Mouse (Mus musculus) hindbrain, embryonic 15.5 days (tissue): ENCODE measurements at regions not wholly inside any gene's neighbourhood (a gene's known extent, or its start where the extent isn't known, plus 50 kb on each side); places are given as distances from the start of the nearest gene placed in this dataset.
A peak's percentile ranks its signal among the peaks of the same experiment; 100 is the strongest.

Experiments used
- ATAC-seq: fragments of 200-750 bp; cut with Nextera tagmentation; 2 replicates; pipeline ENCODE4 v1.8.0; 2017; ENCODE audit warnings: low read depth, moderate number of reproducible peaks, moderate TSS enrichment; ENCODE audit not compliant: low FRiP score
- H3K27ac ChIP-seq: fragments of 300-500 bp; sonication (generic); replicated peaks from 2 replicates; pipeline ENCODE4 v1.5.1; 2015; ENCODE audit warnings: mild to moderate bottlenecking, inconsistent platforms
- H3K27me3 ChIP-seq: fragments of 300-500 bp; sonication (generic); 2 replicates; pipeline ENCODE4 v1.6.1; 2015; ENCODE audit warnings: control low read depth, inconsistent platforms
- H3K36me3 ChIP-seq: fragments of 300-500 bp; sonication (generic); 2 replicates; pipeline ENCODE4 v1.6.1; 2015; ENCODE audit warnings: control low read depth, inconsistent platforms
- H3K4me1 ChIP-seq: fragments of 300-500 bp; sonication (generic); replicated peaks from 2 replicates; pipeline ENCODE4 v1.6.1; 2015; ENCODE audit warnings: control low read depth, inconsistent platforms
- H3K4me2 ChIP-seq: fragments of 300-500 bp; sonication (generic); 2 replicates; pipeline ENCODE4 v1.6.1; 2015; ENCODE audit warnings: moderate library complexity, mild to moderate bottlenecking, inconsistent platforms
- H3K4me3 ChIP-seq: fragments of 300-500 bp; sonication (generic); 2 replicates; pipeline ENCODE4 v1.5.1; 2015; ENCODE audit warnings: mild to moderate bottlenecking, inconsistent platforms
- H3K9ac ChIP-seq: fragments of 300-500 bp; sonication (generic); 2 replicates; pipeline ENCODE4 v1.6.1; 2015; ENCODE audit warnings: inconsistent platforms
- H3K9me3 ChIP-seq: fragments of 300-500 bp; sonication (generic); 2 replicates; pipeline ENCODE4 v1.6.1; 2016; ENCODE audit warnings: control low read depth, inconsistent platforms
- WGBS: fragments of 180-500 bp; shearing (Covaris S2); methylation state at CpG from one replicate; pipeline ENCODE4 v1.1.7; 2015; 5-methylcytosine and 5-hydroxymethylcytosine counted together

DNA sequence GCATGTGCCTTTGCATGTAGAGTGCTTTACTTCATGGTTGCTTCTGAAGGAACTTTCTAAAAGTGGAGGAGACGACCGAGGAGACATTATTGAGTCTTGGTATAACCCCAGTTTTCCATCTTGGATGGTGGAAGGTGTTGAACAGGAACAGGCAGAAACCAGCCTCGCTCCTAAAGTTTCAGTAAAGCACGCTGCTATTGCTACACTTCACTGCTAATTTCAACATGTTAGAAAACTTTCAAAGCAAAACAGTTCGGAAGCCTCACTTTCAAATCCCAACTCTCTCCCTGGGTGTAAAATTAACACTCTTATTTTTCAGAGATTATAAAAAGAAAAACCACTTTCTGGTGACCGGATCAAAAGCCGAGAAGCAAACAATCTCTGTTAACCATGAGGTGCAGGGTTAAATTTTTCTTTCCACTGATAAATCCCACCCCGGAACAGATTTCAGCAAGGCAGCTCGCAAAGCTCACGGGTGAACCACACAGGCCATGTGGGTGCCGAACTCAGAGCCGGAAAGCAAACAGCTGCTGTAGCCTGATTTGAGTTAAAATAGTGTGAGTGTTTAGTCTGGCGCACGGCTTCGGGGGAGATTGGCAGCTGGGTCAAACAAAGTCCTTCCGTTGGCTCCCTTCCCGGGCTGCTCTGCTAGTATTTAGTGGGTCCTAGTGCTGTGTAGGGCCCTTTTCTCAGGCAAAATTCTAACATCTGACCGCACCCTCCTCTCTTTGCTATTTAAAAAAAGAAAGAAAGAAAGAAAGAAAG lies 102.2 kb downstream of the Gm11146 start:
- Histone ChIP-seq H3K4me1 (peaks cover 11% of the 10 kb centered on the region; the same call in 1 of the 2 replicates), H3K9ac (no peak overlapping the region), H3K4me2 (peak overlapping the region; percentile 44), H3K9me3 (no peaks in the 10 kb centered on the region), H3K36me3 (no peaks in the 10 kb centered on the region), H3K27me3 (no peaks in the 10 kb centered on the region), H3K4me3 (peak overlapping the region; percentile 35), H3K27ac (peak overlapping the region; percentile 84)
- ATAC-seq, result peak; percentile 93
- 31% methylated on average over 18 of the region's 18 CpGs for WGBS

DNA sequence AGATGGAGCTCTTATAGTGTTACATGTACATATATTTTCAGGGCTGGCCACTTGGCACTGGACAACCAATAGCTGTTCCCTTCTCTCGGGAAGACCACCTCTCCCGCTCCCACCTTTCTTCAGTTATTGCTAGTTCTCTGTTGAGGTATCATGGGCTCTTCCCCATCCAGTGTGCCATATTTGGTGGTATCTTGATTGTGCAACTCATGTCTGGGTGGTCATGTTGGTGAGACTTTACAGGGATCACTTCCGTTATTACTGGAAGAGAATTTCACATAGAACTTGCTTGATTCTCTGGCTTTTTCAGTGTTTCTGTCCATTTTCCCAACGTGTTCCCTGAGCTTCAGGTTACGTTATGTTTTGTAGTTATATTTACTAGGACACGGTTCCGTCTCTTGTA lies 106.6 kb downstream of the Gm11146 start:
- H3K4me2 ChIP-seq, result no peak overlapping the region
- no peaks in the 10 kb centered on the region for H3K36me3 ChIP-seq
- WGBS, result 96% methylated on average over 7 of the region's 7 CpGs
- peaks cover 8% of the 10 kb centered on the region; the same call in 1 of the 2 replicates for H3K4me1 ChIP-seq
- no peak overlapping the region for H3K27ac ChIP-seq
- H3K9ac ChIP-seq, result no peak overlapping the region
- H3K27me3 ChIP-seq, result no peaks in the 10 kb centered on the region
- H3K9me3 ChIP-seq, result no peaks in the 10 kb centered on the region
- H3K4me3 ChIP-seq, result no peak overlapping the region
- no peak for ATAC-seq

- Histone ChIP-seq H3K27me3 (no peaks in the 10 kb centered on the region), H3K4me3 (no peak overlapping the region), H3K9me3 (no peaks in the 10 kb centered on the region), H3K27ac (no peak overlapping the region), H3K4me2 (no peak overlapping the region), H3K36me3 (no peaks in the 10 kb centered on the region), H3K4me1 (no peaks in the 10 kb centered on the region), H3K9ac (no peak overlapping the region)
- WGBS, result 87% methylated on average over 7 of the region's 7 CpGs
- ATAC-seq, result no peak
These were observed 107.9 kb downstream of the Gm11146 start for GRCm38 (mm10) chr16:77494042-77494441.

DNA sequence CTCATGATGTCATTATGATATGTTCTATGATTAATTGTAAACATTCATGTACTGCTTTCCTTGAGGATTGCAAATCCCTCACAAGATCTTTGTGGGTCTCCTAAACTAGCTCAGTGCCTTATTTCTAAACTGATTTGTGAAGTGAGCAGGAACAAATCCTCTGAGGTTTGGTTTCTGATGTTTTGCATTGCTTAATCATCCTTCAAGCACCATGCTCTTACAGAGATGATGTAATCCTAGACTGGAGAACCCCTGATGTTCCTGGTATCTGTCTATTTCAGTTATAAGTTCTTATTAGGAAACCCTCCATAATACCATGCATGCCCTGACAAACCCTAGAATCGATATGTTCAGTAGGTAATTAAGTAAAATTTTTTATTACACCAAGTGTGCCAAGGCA lies 113.7 kb downstream of the Gm11146 start:
- H3K9ac ChIP-seq, result no peak overlapping the region
- no peak overlapping the region for H3K4me2 ChIP-seq
- H3K4me1 ChIP-seq, result no peaks in the 10 kb centered on the region
- no peaks in the 10 kb centered on the region for H3K9me3 ChIP-seq
- H3K36me3 ChIP-seq, result no peaks in the 10 kb centered on the region
- ATAC-seq, result no peak
- H3K27me3 ChIP-seq, result no peaks in the 10 kb centered on the region
- no peak overlapping the region for H3K27ac ChIP-seq
- WGBS, result 89% methylated on average over 1 of the region's 1 CpGs
- H3K4me3 ChIP-seq, result no peak overlapping the region

GRCm38 (mm10) chr16:77479812-77480211 lies 122.1 kb downstream of the Gm11146 start:
- H3K9me3 ChIP-seq, result no peaks in the 10 kb centered on the region
- 41% methylated on average over 7 of the region's 7 CpGs for WGBS
- H3K9ac ChIP-seq, result no peak overlapping the region
- H3K36me3 ChIP-seq, result no peaks in the 10 kb centered on the region
- H3K4me1 ChIP-seq, result no peaks in the 10 kb centered on the region
- no peak for ATAC-seq
- no peak overlapping the region for H3K4me3 ChIP-seq
- H3K27ac ChIP-seq, result no peak overlapping the region
- H3K4me2 ChIP-seq, result no peak overlapping the region
- no peaks in the 10 kb centered on the region for H3K27me3 ChIP-seq

- Histone ChIP-seq H3K9ac (no peak overlapping the region), H3K27ac (no peak overlapping the region), H3K27me3 (no peaks in the 10 kb centered on the region), H3K4me1 (no peaks in the 10 kb centered on the region), H3K9me3 (no peaks in the 10 kb centered on the region), H3K36me3 (no peaks in the 10 kb centered on the region), H3K4me2 (no peak overlapping the region), H3K4me3 (no peak overlapping the region)
- no peak for ATAC-seq
- WGBS, result 89% methylated on average over 3 of the region's 3 CpGs
These were observed 130.0 kb downstream of the Gm11146 start for GRCm38 (mm10) chr16:77471868-77472267.

GRCm38 (mm10) chr16:77469903-77470302 lies 132.0 kb downstream of the Gm11146 start:
- ATAC-seq, result no peak
- Histone ChIP-seq H3K27ac (no peak overlapping the region), H3K27me3 (no peaks in the 10 kb centered on the region), H3K4me1 (no peaks in the 10 kb centered on the region), H3K9me3 (no peaks in the 10 kb centered on the region), H3K36me3 (no peaks in the 10 kb centered on the region), H3K4me2 (no peak overlapping the region), H3K4me3 (no peak overlapping the region), H3K9ac (no peak overlapping the region)
- WGBS, result 87% methylated on average over 4 of the region's 4 CpGs

GRCm38 (mm10) chr16:77469328-77469875 lies 132.5 kb downstream of the Gm11146 start:
- Histone ChIP-seq H3K27ac (no peak overlapping the region), H3K4me3 (no peak overlapping the region), H3K4me1 (peaks cover 4% of the 10 kb centered on the region), H3K27me3 (no peaks in the 10 kb centered on the region), H3K4me2 (no peak overlapping the region), H3K36me3 (no peaks in the 10 kb centered on the region), H3K9ac (no peak overlapping the region), H3K9me3 (no peaks in the 10 kb centered on the region)
- no peak for ATAC-seq
- 74% methylated on average over 6 of the region's 6 CpGs for WGBS

DNA sequence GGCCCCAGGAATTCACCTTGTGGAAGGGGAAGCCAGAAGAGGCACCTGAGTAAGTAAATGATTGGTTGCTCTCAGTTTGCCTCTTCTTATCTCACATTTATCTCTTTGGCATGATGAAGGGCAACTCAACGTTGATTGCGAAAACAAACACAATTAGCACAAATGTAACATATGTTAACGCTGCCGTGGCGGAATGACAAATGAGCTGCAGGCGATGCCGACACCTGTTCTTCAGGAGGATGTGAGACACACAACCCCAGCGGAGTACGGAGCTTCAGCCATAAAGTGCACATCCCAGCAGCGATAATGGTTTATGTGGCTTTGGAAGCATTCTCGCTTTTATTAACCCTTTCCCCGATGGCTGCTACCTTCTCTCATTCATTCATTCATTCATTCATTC lies 134.7 kb downstream of the Gm11146 start:
- no peak for ATAC-seq
- H3K27ac ChIP-seq, result no peak overlapping the region; the same call in 1 of the 2 replicates
- no peaks in the 10 kb centered on the region for H3K9me3 ChIP-seq
- no peak overlapping the region for H3K4me3 ChIP-seq
- H3K36me3 ChIP-seq, result no peaks in the 10 kb centered on the region
- no peak overlapping the region for H3K4me2 ChIP-seq
- 75% methylated on average over 12 of the region's 12 CpGs for WGBS
- H3K9ac ChIP-seq, result no peak overlapping the region
- no peaks in the 10 kb centered on the region for H3K27me3 ChIP-seq
- H3K4me1 ChIP-seq, result peaks cover 4% of the 10 kb centered on the region

GRCm38 (mm10) chr16:77464623-77465022 lies 137.3 kb downstream of the Gm11146 start:
- peak overlapping the region; percentile 15; the same call in 1 of the 2 replicates for H3K27ac ChIP-seq
- ATAC-seq, result no peak; the same call in 1 of the 2 replicates
- H3K9ac ChIP-seq, result no peak overlapping the region

DNA sequence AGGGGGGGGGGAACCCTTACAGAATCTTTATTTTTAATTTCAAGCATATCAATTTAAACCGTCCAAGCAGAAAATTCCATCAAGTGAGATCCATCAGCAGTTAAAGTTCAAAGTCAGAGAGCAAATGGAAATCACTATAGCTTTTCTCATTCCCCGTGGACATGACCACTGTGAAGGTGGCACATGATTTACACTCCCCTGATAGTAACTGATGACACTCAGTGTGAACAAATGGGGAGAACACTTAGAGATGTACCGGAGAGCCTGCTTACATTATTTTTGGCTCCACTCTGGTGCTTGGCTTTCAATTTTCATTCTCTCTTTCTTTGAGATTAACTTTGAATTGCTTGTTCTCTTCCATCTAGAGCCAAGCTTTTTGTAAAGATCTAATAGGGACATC lies 140.0 kb downstream of the Gm11146 start:
- no peak for ATAC-seq
- Histone ChIP-seq H3K27ac (0 out of 2 replicates have a peak overlapping the region, but pooled peaks have one; percentile 3), H3K36me3 (no peaks in the 10 kb centered on the region), H3K4me2 (no peak overlapping the region), H3K9ac (no peak overlapping the region), H3K4me1 (peaks cover 8% of the 10 kb centered on the region), H3K9me3 (no peaks in the 10 kb centered on the region), H3K27me3 (no peaks in the 10 kb centered on the region), H3K4me3 (no peak overlapping the region)
- 40% methylated on average over 3 of the region's 3 CpGs for WGBS

More at GRCm38 (mm10) chr16:77464623-77465022, 137.3 kb downstream of the Gm11146 start:
- no peaks in the 10 kb centered on the region for H3K27me3 ChIP-seq
- H3K9me3 ChIP-seq, result no peaks in the 10 kb centered on the region
- H3K36me3 ChIP-seq, result no peaks in the 10 kb centered on the region
- WGBS, result 33% methylated on average over 6 of the region's 6 CpGs
- H3K4me1 ChIP-seq, result peaks cover 8% of the 10 kb centered on the region
- H3K4me2 ChIP-seq, result no peak overlapping the region
- no peak overlapping the region for H3K4me3 ChIP-seq

GRCm38 (mm10) chr16:77461459-77461858 lies 140.4 kb downstream of the Gm11146 start:
- WGBS, result 17% methylated on average over 1 of the region's 1 CpGs

More at GRCm38 (mm10) chr16:77461459-77461858, 140.4 kb downstream of the Gm11146 start:
- no peaks in the 10 kb centered on the region for H3K27me3 ChIP-seq
- no peaks in the 10 kb centered on the region for H3K36me3 ChIP-seq
- peaks cover 8% of the 10 kb centered on the region for H3K4me1 ChIP-seq
- no peak overlapping the region for H3K4me3 ChIP-seq
- ATAC-seq, result no peak
- no peak overlapping the region for H3K4me2 ChIP-seq
- H3K9me3 ChIP-seq, result no peaks in the 10 kb centered on the region
- H3K9ac ChIP-seq, result no peak overlapping the region
- 0 out of 2 replicates have a peak overlapping the region, but pooled peaks have one; percentile 3 for H3K27ac ChIP-seq
